Mouse (Mus musculus): Measurements from ENCODE around the gene Ctsw. TPM values are rescaled to one million over a fixed set of nuclear protein-coding genes. Genes with fewer than 3 reads are reported as not detected.

Ctsw gene
- polyA plus RNA-seq, 1 experiment from 2014 or later = 4.5 TPM

- H3K27me3 ChIP-seq (replicated peaks; ENCODE audit: control insufficient read depth, insufficient read depth, low read length) = no peaks in the 10 kb centered on the region
- ATAC-seq = no peak
- H3K4me3 ChIP-seq (ENCODE audit: low read length) = no peak overlapping the region
- no peaks in the 10 kb centered on the region for H3K9me3 ChIP-seq (ENCODE audit: control insufficient read depth, low read length)
- peak overlapping the region; percentile 88 for H3K4me2 ChIP-seq (ENCODE audit: low read length)
- peaks cover 32% of the 10 kb centered on the region for H3K4me1 ChIP-seq (ENCODE audit: control insufficient read depth, insufficient read depth, low read depth, low read length)
- H3K27ac ChIP-seq (ENCODE audit: low read depth, low read length) = no peak overlapping the region
- 0 out of 2 replicates have a peak overlapping the region, but pooled peaks have one; percentile 2 for H3K9ac ChIP-seq (ENCODE audit: low read depth, low read length)
- peaks cover 11% of the 10 kb centered on the region for H3K36me3 ChIP-seq (ENCODE audit: control insufficient read depth, insufficient read depth, low read length)
- WGBS = 62% methylated on average over 9 of the region's 9 CpGs
Observed at GRCm38 (mm10) chr19:5422895-5423443, 45.3 kb downstream of the Ctsw start.

- no peak overlapping the region for H3K4me2 ChIP-seq (ENCODE audit: low read length)
- ATAC-seq = no peak
- no peak overlapping the region for H3K4me3 ChIP-seq (ENCODE audit: low read length)
- no peak overlapping the region for H3K9ac ChIP-seq (ENCODE audit: low read depth, low read length)
- no peak overlapping the region for H3K27ac ChIP-seq (ENCODE audit: low read depth, low read length)
- H3K9me3 ChIP-seq (ENCODE audit: control insufficient read depth, low read length) = no peaks in the 10 kb centered on the region
- WGBS = 79% methylated on average over 10 of the region's 10 CpGs
- no peaks in the 10 kb centered on the region for H3K27me3 ChIP-seq (replicated peaks; ENCODE audit: control insufficient read depth, insufficient read depth, low read length)
- H3K36me3 ChIP-seq (ENCODE audit: control insufficient read depth, insufficient read depth, low read length) = peaks cover 11% of the 10 kb centered on the region
- H3K4me1 ChIP-seq (ENCODE audit: control insufficient read depth, insufficient read depth, low read depth, low read length) = peaks cover 32% of the 10 kb centered on the region
Observed at GRCm38 (mm10) chr19:5422267-5422666, 46.0 kb downstream of the Ctsw start.

- 85% methylated on average over 5 of the region's 5 CpGs for WGBS
- Histone ChIP-seq H3K4me2 (ENCODE audit: low read length) (no peak overlapping the region), H3K4me3 (ENCODE audit: low read length) (no peak overlapping the region), H3K36me3 (ENCODE audit: control insufficient read depth, insufficient read depth, low read length) (peaks cover 11% of the 10 kb centered on the region), H3K27ac (ENCODE audit: low read depth, low read length) (no peak overlapping the region), H3K27me3 (replicated peaks; ENCODE audit: control insufficient read depth, insufficient read depth, low read length) (no peaks in the 10 kb centered on the region), H3K4me1 (ENCODE audit: control insufficient read depth, insufficient read depth, low read depth, low read length) (peaks cover 28% of the 10 kb centered on the region), H3K9ac (ENCODE audit: low read depth, low read length) (no peak overlapping the region), H3K9me3 (ENCODE audit: control insufficient read depth, low read length) (no peaks in the 10 kb centered on the region)
- no peak for ATAC-seq
Observed at GRCm38 (mm10) chr19:5421784-5422183, 46.5 kb downstream of the Ctsw start.

GRCm38 (mm10) chr19:5420579-5420978 is 47.7 kb downstream of the Ctsw start:
- 93% methylated on average over 6 of the region's 6 CpGs for WGBS
- H3K27me3 ChIP-seq (replicated peaks; ENCODE audit: control insufficient read depth, insufficient read depth, low read length) = no peaks in the 10 kb centered on the region
- ATAC-seq = no peak

GRCm38 (mm10) chr19:5419630-5420029 is 48.7 kb downstream of the Ctsw start:
- Histone ChIP-seq H3K27me3 (replicated peaks; ENCODE audit: control insufficient read depth, insufficient read depth, low read length) (no peaks in the 10 kb centered on the region), H3K9ac (ENCODE audit: low read depth, low read length) (no peak overlapping the region), H3K9me3 (ENCODE audit: control insufficient read depth, low read length) (no peaks in the 10 kb centered on the region), H3K4me3 (ENCODE audit: low read length) (no peak overlapping the region), H3K4me1 (ENCODE audit: control insufficient read depth, insufficient read depth, low read depth, low read length) (peaks cover 18% of the 10 kb centered on the region), H3K4me2 (ENCODE audit: low read length) (no peak overlapping the region), H3K36me3 (ENCODE audit: control insufficient read depth, insufficient read depth, low read length) (peaks cover 11% of the 10 kb centered on the region), H3K27ac (ENCODE audit: low read depth, low read length) (no peak overlapping the region)
- no peak for ATAC-seq
- WGBS = 94% methylated on average over 9 of the region's 9 CpGs

More at GRCm38 (mm10) chr19:5420579-5420978, 47.7 kb downstream of the Ctsw start:
- Histone ChIP-seq H3K27ac (ENCODE audit: low read depth, low read length) (no peak overlapping the region), H3K4me3 (ENCODE audit: low read length) (no peak overlapping the region), H3K9me3 (ENCODE audit: control insufficient read depth, low read length) (no peaks in the 10 kb centered on the region), H3K9ac (ENCODE audit: low read depth, low read length) (no peak overlapping the region), H3K4me1 (ENCODE audit: control insufficient read depth, insufficient read depth, low read depth, low read length) (peaks cover 18% of the 10 kb centered on the region), H3K36me3 (ENCODE audit: control insufficient read depth, insufficient read depth, low read length) (peaks cover 11% of the 10 kb centered on the region), H3K4me2 (ENCODE audit: low read length) (no peak overlapping the region)

GRCm38 (mm10) chr19:5418750-5419466 is 49.4 kb downstream of the Ctsw start:
- Histone ChIP-seq H3K9ac (ENCODE audit: low read depth, low read length) (no peak overlapping the region), H3K4me3 (ENCODE audit: low read length) (no peak overlapping the region), H3K36me3 (ENCODE audit: control insufficient read depth, insufficient read depth, low read length) (peaks cover 11% of the 10 kb centered on the region), H3K4me2 (ENCODE audit: low read length) (no peak overlapping the region), H3K4me1 (ENCODE audit: control insufficient read depth, insufficient read depth, low read depth, low read length) (peaks cover 18% of the 10 kb centered on the region), H3K9me3 (ENCODE audit: control insufficient read depth, low read length) (no peaks in the 10 kb centered on the region), H3K27ac (ENCODE audit: low read depth, low read length) (no peak overlapping the region), H3K27me3 (replicated peaks; ENCODE audit: control insufficient read depth, insufficient read depth, low read length) (no peaks in the 10 kb centered on the region)
- WGBS = 97% methylated on average over 7 of the region's 8 CpGs
- ATAC-seq = no peak

Other genes starting within 250 kb of the Ctsw start
- 47.6 and 56.9 TPM in 2 replicates for gene Pacs1, start 195.4 kb downstream of the Ctsw start, polyA plus RNA-seq (2015; fragmentation: Nextera tagmentation; extraction: Ambion mirVana)
- gene Sf3b2, start 173.1 kb downstream of the Ctsw start, polyA plus RNA-seq (2015; fragmentation: Nextera tagmentation; extraction: Ambion mirVana) = 308 and 315 TPM in 2 replicates
- 42.3 and 48.3 TPM in 2 replicates for gene Gal3st3, start 170.2 kb downstream of the Ctsw start, polyA plus RNA-seq (2015; fragmentation: Nextera tagmentation; extraction: Ambion mirVana)
- gene Catsper1, start 132.8 kb downstream of the Ctsw start, polyA plus RNA-seq (2015; fragmentation: Nextera tagmentation; extraction: Ambion mirVana) = not detected in 2 replicates
- 9.8 and 11.9 TPM in 2 replicates for gene Cst6, start 118.9 kb downstream of the Ctsw start, polyA plus RNA-seq (2015; fragmentation: Nextera tagmentation; extraction: Ambion mirVana)
- 40.6 and 44.4 TPM in 2 replicates for gene Eif1ad, start 101.8 kb downstream of the Ctsw start, polyA plus RNA-seq (2015; fragmentation: Nextera tagmentation; extraction: Ambion mirVana)
- gene Banf1, start 101.3 kb downstream of the Ctsw start, polyA plus RNA-seq (2015; fragmentation: Nextera tagmentation; extraction: Ambion mirVana) = 315 and 333 TPM in 2 replicates
- 58.8 and 66.0 TPM in 2 replicates for gene Sart1, start 79.8 kb downstream of the Ctsw start, polyA plus RNA-seq (2015; fragmentation: Nextera tagmentation; extraction: Ambion mirVana)
- 0.36 TPM in 1 of 2 replicates, not detected in the other for gene Tsga10ip, start 66.0 kb downstream of the Ctsw start, polyA plus RNA-seq (2015; fragmentation: Nextera tagmentation; extraction: Ambion mirVana)
- gene Drap1, start 43.5 kb downstream of the Ctsw start, polyA plus RNA-seq (2015; fragmentation: Nextera tagmentation; extraction: Ambion mirVana) = 301 and 318 TPM in 2 replicates
- gene AI837181, start 43.4 kb downstream of the Ctsw start, polyA plus RNA-seq (2015; fragmentation: Nextera tagmentation; extraction: Ambion mirVana) = 38.5 and 72.7 TPM in 2 replicates
- not detected in 2 replicates for gene Fosl1, start 21.0 kb downstream of the Ctsw start, polyA plus RNA-seq (2015; fragmentation: Nextera tagmentation; extraction: Ambion mirVana)
- gene Ccdc85b, start 10.6 kb downstream of the Ctsw start, polyA plus RNA-seq (2015; fragmentation: Nextera tagmentation; extraction: Ambion mirVana) = 11.4 and 12.4 TPM in 2 replicates
- gene Fibp, start 7.9 kb downstream of the Ctsw start, polyA plus RNA-seq (2015; fragmentation: Nextera tagmentation; extraction: Ambion mirVana) = 147 and 153 TPM in 2 replicates
- 44.2 and 53.1 TPM in 2 replicates for gene Efemp2, start 5.4 kb upstream of the Ctsw start, polyA plus RNA-seq (2015; fragmentation: Nextera tagmentation; extraction: Ambion mirVana)
- gene Mus81, start 19.9 kb upstream of the Ctsw start, polyA plus RNA-seq (2015; fragmentation: Nextera tagmentation; extraction: Ambion mirVana) = 50.9 and 54.5 TPM in 2 replicates
- gene Cfl1, start 21.9 kb upstream of the Ctsw start, polyA plus RNA-seq (2015; fragmentation: Nextera tagmentation; extraction: Ambion mirVana) = 3,487 and 3,609 TPM in 2 replicates
- gene 1700020D05Rik, start 35.3 kb upstream of the Ctsw start, polyA plus RNA-seq (2015; fragmentation: Nextera tagmentation; extraction: Ambion mirVana) = 0.15 TPM in 1 of 2 replicates, not detected in the other
- gene Snx32, start 42.0 kb upstream of the Ctsw start, polyA plus RNA-seq (2015; fragmentation: Nextera tagmentation; extraction: Ambion mirVana) = 92.7 and 101 TPM in 2 replicates
- 0.11 and 0.20 TPM in 2 replicates for gene Ovol1, start 92.1 kb upstream of the Ctsw start, polyA plus RNA-seq (2015; fragmentation: Nextera tagmentation; extraction: Ambion mirVana)
- gene Ap5b1, start 99.5 kb upstream of the Ctsw start, polyA plus RNA-seq (2015; fragmentation: Nextera tagmentation; extraction: Ambion mirVana) = 3.4 and 3.5 TPM in 2 replicates
- 62.0 and 75.4 TPM in 2 replicates for gene Rnaseh2c, start 133.4 kb upstream of the Ctsw start, polyA plus RNA-seq (2015; fragmentation: Nextera tagmentation; extraction: Ambion mirVana)
- gene Kat5, start 141.7 kb upstream of the Ctsw start, polyA plus RNA-seq (2015; fragmentation: Nextera tagmentation; extraction: Ambion mirVana) = 63.3 and 70.6 TPM in 2 replicates
- 35.7 and 38.7 TPM in 2 replicates for gene Rela, start 169.0 kb upstream of the Ctsw start, polyA plus RNA-seq (2015; fragmentation: Nextera tagmentation; extraction: Ambion mirVana)
- gene Sipa1, start 195.2 kb upstream of the Ctsw start, polyA plus RNA-seq (2015; fragmentation: Nextera tagmentation; extraction: Ambion mirVana) = 14.3 and 19.1 TPM in 2 replicates
- 9.2 and 13.2 TPM in 2 replicates for gene Map3k11, start 220.2 kb upstream of the Ctsw start, polyA plus RNA-seq (2015; fragmentation: Nextera tagmentation; extraction: Ambion mirVana)
- gene Pcnx3, start 220.4 kb upstream of the Ctsw start, polyA plus RNA-seq (2015; fragmentation: Nextera tagmentation; extraction: Ambion mirVana) = 22.6 and 24.8 TPM in 2 replicates
- gene Kcnk7, start 235.9 kb upstream of the Ctsw start, polyA plus RNA-seq (2015; fragmentation: Nextera tagmentation; extraction: Ambion mirVana) = not detected in 2 replicates

Data from hindbrain, embryonic 16.5 days (tissue).